Mouse (Mus musculus): ENCODE data around the gene Zkscan7. TPM values are rescaled to one million over a fixed set of nuclear protein-coding genes. Genes with fewer than 3 reads are reported as not detected.
"Not testable (repeated sequence)": the region's sequence is repeated elsewhere in the genome, so short reads cannot be mapped to it uniquely, and the experiment has no call there.

Gene Zkscan7
- polyA plus RNA-seq (2016; fragmentation: Nextera tagmentation; extraction: Ambion mirVana) = 4.1 and 4.8 TPM in 2 replicates

- H3K9ac ChIP-seq (replicated peaks) = no peak within 1 kb of the TSS
- H3K27me3 ChIP-seq = no peaks in the 10 kb centered on the region
- no peak within 1 kb of the TSS for H3K27ac ChIP-seq
- 82% methylated on average over 3 of the region's 3 CpGs for WGBS
- peak within 1 kb of the TSS; percentile 71 for H3K4me2 ChIP-seq
- H3K4me3 ChIP-seq (replicated peaks) = peak within 1 kb of the TSS; percentile 76
- ATAC-seq (ENCODE audit: insufficient number of reproducible peaks, insufficient read depth, low FRiP score, low TSS enrichment, low read depth) = no peak
- peaks cover 6% of the 10 kb centered on the region; the same call in 1 of the 2 replicates for H3K4me1 ChIP-seq (replicated peaks)
- H3K36me3 ChIP-seq = peaks cover 14% of the 10 kb centered on the region; the same call in 1 of the 2 replicates
- 0 out of 2 replicates have a peak, but pooled peaks cover 6% of the 10 kb centered on the region for H3K9me3 ChIP-seq
Observed at GRCm38 (mm10) chr9:122885385-122885784, at the start of gene Zkscan7. TSS of gene Zkscan7 (plus strand) at chr9:122885685.

DNA sequence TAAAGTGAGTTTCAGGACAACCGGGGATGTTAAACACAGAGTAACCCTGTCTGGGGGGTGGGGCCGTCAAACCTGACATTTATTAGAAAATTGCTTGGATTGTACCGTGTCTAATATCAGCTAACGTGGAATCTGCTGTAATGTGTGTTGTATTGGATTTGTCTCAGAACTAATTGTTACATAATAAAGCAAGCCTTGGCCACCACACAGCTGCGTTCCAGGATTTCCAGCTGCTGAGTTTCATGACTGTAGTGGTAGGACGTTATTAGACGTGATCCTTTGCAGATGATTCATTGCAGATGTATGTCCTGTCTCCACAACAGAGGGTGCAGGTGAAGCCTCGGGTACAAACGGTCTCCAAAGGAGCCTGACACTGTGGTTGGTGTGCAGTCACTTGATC lies 49.4 kb upstream of the Zkscan7 start:
- ATAC-seq (ENCODE audit: insufficient number of reproducible peaks, insufficient read depth, low FRiP score, low TSS enrichment, low read depth) = no peak
- peak overlapping the region; percentile 82 for H3K27ac ChIP-seq
- no peak overlapping the region for H3K9ac ChIP-seq (replicated peaks)
- peaks cover 15% of the 10 kb centered on the region for H3K36me3 ChIP-seq
- no peak overlapping the region for H3K4me3 ChIP-seq (replicated peaks)
- H3K4me1 ChIP-seq (replicated peaks) = peaks cover 22% of the 10 kb centered on the region
- 50% methylated on average over 9 of the region's 9 CpGs for WGBS
- no peak overlapping the region; the same call in 1 of the 2 replicates for H3K4me2 ChIP-seq
- H3K9me3 ChIP-seq = no peaks in the 10 kb centered on the region
- H3K27me3 ChIP-seq = no peaks in the 10 kb centered on the region

DNA sequence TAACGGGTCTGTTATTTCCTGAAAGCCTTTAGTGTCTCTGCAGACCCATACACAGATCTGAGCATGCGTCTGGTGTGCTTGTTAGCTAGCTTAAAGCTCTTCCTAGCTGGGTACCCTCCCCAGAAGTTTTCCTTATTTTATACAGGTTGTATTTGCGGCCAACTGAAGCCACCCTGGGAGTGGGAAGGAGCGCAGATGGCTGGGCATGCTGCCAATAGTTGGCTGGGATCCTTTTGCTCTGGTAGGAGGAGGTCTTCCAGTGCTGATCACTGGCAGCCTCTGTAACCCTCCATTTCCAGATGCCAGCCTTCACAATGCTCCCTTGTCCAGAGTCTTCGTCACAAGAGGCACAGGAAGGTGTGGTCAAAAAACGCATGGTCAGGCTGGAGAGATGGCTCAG lies 48.7 kb upstream of the Zkscan7 start:
- Histone ChIP-seq H3K27me3 (no peaks in the 10 kb centered on the region), H3K9ac (replicated peaks) (no peak overlapping the region), H3K27ac (peak overlapping the region; percentile 82), H3K36me3 (peaks cover 15% of the 10 kb centered on the region), H3K9me3 (no peaks in the 10 kb centered on the region), H3K4me3 (replicated peaks) (no peak overlapping the region), H3K4me1 (replicated peaks) (peaks cover 22% of the 10 kb centered on the region), H3K4me2 (no peak overlapping the region; the same call in 1 of the 2 replicates)
- peak; percentile 76 for ATAC-seq (ENCODE audit: insufficient number of reproducible peaks, insufficient read depth, low FRiP score, low TSS enrichment, low read depth)
- 41% methylated on average over 6 of the region's 6 CpGs for WGBS

GRCm38 (mm10) chr9:122837216-122837615 lies 48.3 kb upstream of the Zkscan7 start:
- ATAC-seq (ENCODE audit: insufficient number of reproducible peaks, insufficient read depth, low FRiP score, low TSS enrichment, low read depth) = no peak
- Histone ChIP-seq H3K27ac (peak overlapping the region; percentile 82), H3K4me2 (no peak overlapping the region)

DNA sequence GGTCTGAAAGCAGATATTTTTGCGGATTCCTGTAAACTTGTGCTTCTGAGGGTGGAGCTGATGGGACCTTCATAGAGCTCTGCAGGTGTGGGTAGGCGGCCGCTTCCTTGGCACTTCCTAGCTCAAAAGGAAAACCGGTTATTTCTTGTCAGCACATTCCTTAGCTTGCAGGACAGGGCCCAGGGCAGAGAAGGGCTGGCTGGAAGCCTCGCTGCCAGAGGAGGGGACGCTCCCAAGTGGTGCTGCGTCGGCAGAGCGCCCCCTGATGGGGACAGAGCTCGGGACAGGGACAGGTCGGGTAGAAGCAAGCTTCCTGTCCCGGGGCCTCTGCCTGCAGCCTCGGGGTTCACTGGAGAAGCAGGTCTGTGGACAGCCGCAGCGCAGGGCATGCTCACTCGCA lies 47.8 kb upstream of the Zkscan7 start:
- H3K4me1 ChIP-seq (replicated peaks) = peaks cover 22% of the 10 kb centered on the region
- no peaks in the 10 kb centered on the region for H3K27me3 ChIP-seq
- H3K9ac ChIP-seq (replicated peaks) = 0 out of 2 replicates have a peak overlapping the region, but pooled peaks have one; percentile 18
- H3K36me3 ChIP-seq = peaks cover 15% of the 10 kb centered on the region
- WGBS = 22% methylated on average over 16 of the region's 16 CpGs
- ATAC-seq (ENCODE audit: insufficient number of reproducible peaks, insufficient read depth, low FRiP score, low TSS enrichment, low read depth) = peak; percentile 50; the same call in 1 of the 2 replicates
- no peaks in the 10 kb centered on the region for H3K9me3 ChIP-seq
- H3K4me2 ChIP-seq = peak overlapping the region; percentile 17; the same call in 1 of the 2 replicates
- no peak overlapping the region for H3K4me3 ChIP-seq (replicated peaks)
- H3K27ac ChIP-seq = peak overlapping the region; percentile 82

More at GRCm38 (mm10) chr9:122837216-122837615, 48.3 kb upstream of the Zkscan7 start:
- Histone ChIP-seq H3K36me3 (peaks cover 15% of the 10 kb centered on the region), H3K9me3 (no peaks in the 10 kb centered on the region), H3K4me1 (replicated peaks) (peaks cover 22% of the 10 kb centered on the region), H3K9ac (replicated peaks) (no peak overlapping the region), H3K27me3 (no peaks in the 10 kb centered on the region), H3K4me3 (replicated peaks) (no peak overlapping the region)
- WGBS = 88% methylated on average over 4 of the region's 4 CpGs

GRCm38 (mm10) chr9:122843760-122844159 lies 41.7 kb upstream of the Zkscan7 start, which contains the start of gene Gm35549:
TSS of gene Gm35549 (minus strand) at chr9:122844035.
- Histone ChIP-seq H3K36me3 (peaks cover 5% of the 10 kb centered on the region), H3K9ac (replicated peaks) (no peak within 1 kb of the TSS), H3K4me3 (replicated peaks) (no peak within 1 kb of the TSS), H3K9me3 (peaks cover 6% of the 10 kb centered on the region), H3K4me1 (replicated peaks) (no peaks in the 10 kb centered on the region), H3K27me3 (no peaks in the 10 kb centered on the region), H3K4me2 (no peak within 1 kb of the TSS), H3K27ac (no peak within 1 kb of the TSS)
- ATAC-seq (ENCODE audit: insufficient number of reproducible peaks, insufficient read depth, low FRiP score, low TSS enrichment, low read depth) = no peak
- 74% methylated on average over 3 of the region's 3 CpGs for WGBS

DNA sequence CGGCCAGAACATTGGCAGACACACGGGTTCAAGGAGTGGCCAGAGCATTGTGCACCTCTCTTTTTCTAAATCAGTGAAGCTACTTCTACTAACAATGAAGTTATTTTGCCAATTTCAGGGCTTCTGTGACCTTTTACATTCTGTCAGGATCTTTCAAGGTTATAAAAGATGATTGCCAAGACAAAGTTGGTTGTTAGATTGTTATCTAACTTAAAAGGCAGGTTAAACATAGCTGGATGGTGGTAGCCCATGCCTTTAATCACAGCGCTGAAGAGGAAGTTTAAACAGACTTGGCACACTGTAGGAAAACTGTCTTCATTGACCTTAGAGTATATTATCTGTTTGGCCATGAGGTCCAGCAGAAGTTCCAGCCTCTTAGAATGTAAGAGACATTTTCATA lies 39.9 kb upstream of the Zkscan7 start:
- Histone ChIP-seq H3K9ac (replicated peaks) (no peak overlapping the region), H3K4me1 (replicated peaks) (no peaks in the 10 kb centered on the region), H3K27ac (no peak overlapping the region), H3K36me3 (peaks cover 24% of the 10 kb centered on the region), H3K4me3 (replicated peaks) (no peak overlapping the region), H3K4me2 (no peak overlapping the region), H3K9me3 (peaks cover 8% of the 10 kb centered on the region), H3K27me3 (no peaks in the 10 kb centered on the region)
- 80% methylated on average over 3 of the region's 3 CpGs for WGBS
- ATAC-seq (ENCODE audit: insufficient number of reproducible peaks, insufficient read depth, low FRiP score, low TSS enrichment, low read depth) = no peak

DNA sequence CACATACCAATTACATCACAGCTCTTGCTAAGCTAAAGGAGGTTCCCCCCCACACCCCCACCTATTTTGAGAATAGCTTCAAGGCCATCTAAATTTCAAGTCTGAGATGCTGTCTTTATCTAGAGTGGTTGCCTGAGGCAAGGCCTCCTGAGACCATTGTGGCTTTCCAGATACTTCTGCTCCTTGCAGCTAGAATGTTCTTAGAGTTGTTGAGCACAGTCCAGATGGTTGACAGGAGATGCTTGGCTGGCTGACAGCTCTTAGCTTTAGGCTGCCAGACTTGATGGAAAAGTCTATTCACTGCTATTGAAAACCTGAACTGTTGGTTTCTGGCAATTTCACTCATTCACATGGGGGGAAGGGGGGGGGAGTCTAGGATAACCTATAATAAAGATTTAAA lies 39.3 kb upstream of the Zkscan7 start:
- no peak overlapping the region for H3K4me3 ChIP-seq (replicated peaks)
- no peak overlapping the region for H3K27ac ChIP-seq
- no peak for ATAC-seq (ENCODE audit: insufficient number of reproducible peaks, insufficient read depth, low FRiP score, low TSS enrichment, low read depth)
- no peaks in the 10 kb centered on the region for H3K27me3 ChIP-seq
- peaks cover 29% of the 10 kb centered on the region for H3K36me3 ChIP-seq
- peaks cover 8% of the 10 kb centered on the region for H3K9me3 ChIP-seq
- no peak overlapping the region for H3K4me2 ChIP-seq
- H3K9ac ChIP-seq (replicated peaks) = no peak overlapping the region
- no peaks in the 10 kb centered on the region for H3K4me1 ChIP-seq (replicated peaks)

- H3K4me2 ChIP-seq; H3K27ac ChIP-seq; H3K4me1 ChIP-seq (replicated peaks); H3K9me3 ChIP-seq; ATAC-seq (ENCODE audit: insufficient number of reproducible peaks, insufficient read depth, low FRiP score, low TSS enrichment, low read depth); H3K9ac ChIP-seq (replicated peaks); H3K27me3 ChIP-seq; H3K4me3 ChIP-seq (replicated peaks): not testable (repeated sequence)
- H3K36me3 ChIP-seq = peaks cover 46% of the 10 kb centered on the region
- WGBS = 94% methylated on average over 7 of the region's 8 CpGs
Observed at GRCm38 (mm10) chr9:122847811-122848311, 37.6 kb upstream of the Zkscan7 start.

GRCm38 (mm10) chr9:122854526-122854925 lies 31.0 kb upstream of the Zkscan7 start:
- H3K36me3 ChIP-seq = peaks cover 95% of the 10 kb centered on the region
- no peak overlapping the region for H3K27ac ChIP-seq
- no peak overlapping the region for H3K9ac ChIP-seq (replicated peaks)
- no peak for ATAC-seq (ENCODE audit: insufficient number of reproducible peaks, insufficient read depth, low FRiP score, low TSS enrichment, low read depth)
- no peak overlapping the region for H3K4me3 ChIP-seq (replicated peaks)
- no peaks in the 10 kb centered on the region for H3K27me3 ChIP-seq
- H3K4me1 ChIP-seq (replicated peaks) = no peaks in the 10 kb centered on the region
- H3K4me2 ChIP-seq = no peak overlapping the region
- WGBS = 93% methylated on average over 7 of the region's 7 CpGs
- peaks cover 8% of the 10 kb centered on the region; the same call in 1 of the 2 replicates for H3K9me3 ChIP-seq

GRCm38 (mm10) chr9:122855141-122855540 lies 30.3 kb upstream of the Zkscan7 start:
- H3K9ac ChIP-seq (replicated peaks); H3K27me3 ChIP-seq; H3K27ac ChIP-seq; H3K4me1 ChIP-seq (replicated peaks); ATAC-seq (ENCODE audit: insufficient number of reproducible peaks, insufficient read depth, low FRiP score, low TSS enrichment, low read depth); H3K4me2 ChIP-seq; H3K4me3 ChIP-seq (replicated peaks): not testable (repeated sequence)
- Histone ChIP-seq H3K36me3 (peaks cover 95% of the 10 kb centered on the region), H3K9me3 (peaks cover 12% of the 10 kb centered on the region; the same call in 1 of the 2 replicates)
- WGBS = 96% methylated on average over 3 of the region's 7 CpGs

- H3K36me3 ChIP-seq = peaks cover 95% of the 10 kb centered on the region
- WGBS = over 99% methylated on average over 4 of the region's 4 CpGs
- peaks cover 16% of the 10 kb centered on the region for H3K9me3 ChIP-seq
- H3K4me2 ChIP-seq = no peak overlapping the region
- ATAC-seq (ENCODE audit: insufficient number of reproducible peaks, insufficient read depth, low FRiP score, low TSS enrichment, low read depth) = no peak
- H3K9ac ChIP-seq (replicated peaks) = no peak overlapping the region
- no peak overlapping the region for H3K4me3 ChIP-seq (replicated peaks)
- no peaks in the 10 kb centered on the region for H3K27me3 ChIP-seq
- no peak overlapping the region for H3K27ac ChIP-seq
- H3K4me1 ChIP-seq (replicated peaks) = no peaks in the 10 kb centered on the region
Observed at GRCm38 (mm10) chr9:122855617-122856016, 29.9 kb upstream of the Zkscan7 start.

Measured in limb, embryonic 12.5 days (tissue).